Mouse (Mus musculus) intestine, postnatal 0 days (tissue): Measurements from ENCODE around the gene Tbxa2r. TPM values are rescaled to one million over a fixed set of nuclear protein-coding genes. Genes with fewer than 3 reads are reported as not detected.

Experiments
- ATAC-seq: fragments of 200-750 bp; cut with Nextera tagmentation; 2 replicates; pipeline ENCODE4 v1.8.0; 2017; ENCODE audit warnings: mild to moderate bottlenecking, moderate TSS enrichment, moderate library complexity
- H3K27ac ChIP-seq: fragments of 300-500 bp; sonication (generic); 2 replicates; pipeline ENCODE4 v1.5.1; 2014; ENCODE audit warnings: mild to moderate bottlenecking, low read depth, low read length, moderate library complexity
- H3K27me3 ChIP-seq: fragments of 300-500 bp; sonication (generic); replicated peaks from 2 replicates; pipeline ENCODE4 v1.6.1; 2014; ENCODE audit warnings: low read length, mixed read lengths; ENCODE audit not compliant: control insufficient read depth, insufficient read depth
- H3K36me3 ChIP-seq: fragments of 300-500 bp; sonication (generic); 2 replicates; pipeline ENCODE4 v1.6.1; 2014; ENCODE audit warnings: mild to moderate bottlenecking, moderate library complexity; ENCODE audit not compliant: control insufficient read depth, insufficient read depth
- H3K4me1 ChIP-seq: fragments of 300-500 bp; sonication (generic); replicated peaks from 2 replicates; pipeline ENCODE4 v1.6.1; 2014; ENCODE audit warnings: antibody characterized with exemption, low read length, mixed read lengths; ENCODE audit not compliant: control insufficient read depth, insufficient read depth
- H3K4me2 ChIP-seq: fragments of 300-500 bp; sonication (generic); replicated peaks from 2 replicates; pipeline ENCODE4 v1.6.1; 2014; ENCODE audit warnings: low read depth, mild to moderate bottlenecking, moderate library complexity
- H3K4me3 ChIP-seq: fragments of 300-500 bp; sonication (generic); 2 replicates; pipeline ENCODE4 v1.5.1; 2014; ENCODE audit warnings: low read depth, low read length
- H3K9ac ChIP-seq: fragments of 300-500 bp; sonication (generic); 2 replicates; pipeline ENCODE4 v1.6.1; 2014; ENCODE audit warnings: mild to moderate bottlenecking, low read depth, low read length
- H3K9me3 ChIP-seq: fragments of 300-500 bp; sonication (generic); 2 replicates; pipeline ENCODE4 v1.6.1; 2016; ENCODE audit warnings: mixed run types; ENCODE audit not compliant: control insufficient read depth
- CTCF ChIP-seq: sonication (generic); IDR thresholded peaks from 2 replicates; pipeline ENCODE4 v1.5.1; 2016; ENCODE audit warnings: low read depth, mild to moderate bottlenecking, control low read depth, antibody characterized with exemption, moderate library complexity
- WGBS: fragments of 180-500 bp; shearing (Covaris S2); extraction: QIAGEN DNeasy Blood & Tissue Kit; methylation state at CpG from one replicate; pipeline ENCODE4 v1.1.7; 2014; 5-methylcytosine and 5-hydroxymethylcytosine counted together
- polyA plus RNA-seq: library from polyadenylated mRNA; unstranded; fragments of >200 nt; fragmentation: Nextera tagmentation; extraction: Ambion mirVana; gene quantifications from 2 replicates; pipeline ENCODE4 v1.2.1, GENCODE M21; 2015

Gene Tbxa2r
- polyA plus RNA-seq, 1 experiment from 2014 or later, result 9.8 TPM

DNA sequence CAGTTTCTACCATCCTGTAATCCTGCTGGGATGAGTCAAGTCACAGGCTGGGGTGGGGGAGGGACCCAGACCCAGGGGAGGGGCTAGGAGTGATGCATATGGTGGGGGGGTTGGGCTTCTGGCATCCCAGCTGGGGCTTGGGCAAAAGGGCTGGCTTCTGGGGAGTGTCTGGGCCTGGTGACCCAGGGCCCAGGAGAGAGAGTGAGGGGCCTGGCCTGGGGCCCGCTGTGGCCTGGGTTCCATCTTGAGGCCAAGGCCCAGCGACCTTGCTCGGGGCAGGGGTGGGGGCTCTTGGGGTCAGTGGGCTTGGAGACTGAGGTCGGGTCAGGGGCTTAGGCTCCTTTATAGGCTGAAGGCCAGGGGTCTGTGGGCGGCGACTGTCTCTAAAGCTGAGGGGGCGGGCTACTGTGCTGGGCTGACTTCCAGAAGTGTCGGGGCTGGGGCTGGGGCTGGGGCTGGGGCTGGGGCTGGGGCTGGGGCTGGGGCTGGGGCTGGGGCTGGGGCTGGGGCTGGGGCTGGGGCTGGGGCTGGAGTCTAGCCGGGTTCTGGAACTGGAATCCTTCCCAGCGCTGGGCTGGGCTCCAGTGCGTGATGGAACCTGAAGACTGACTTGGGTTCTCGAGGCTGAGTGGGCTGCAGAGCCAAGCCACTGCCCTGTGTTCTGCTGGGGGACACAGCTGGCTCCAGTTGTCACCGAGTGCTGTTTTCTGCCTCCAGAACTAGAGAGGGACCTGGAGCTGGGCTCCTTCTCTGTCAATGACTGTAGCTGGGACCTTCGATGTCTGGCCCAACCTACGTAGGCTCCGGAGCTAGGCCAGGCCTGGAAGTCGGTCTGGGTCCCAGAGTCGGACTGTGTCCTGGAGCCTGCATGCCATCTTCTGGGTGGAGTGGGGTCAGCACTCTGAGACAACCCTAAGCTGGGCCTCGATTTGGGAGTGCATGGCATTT lies 7.1 kb downstream of the Tbxa2r start:
- no peak overlapping the region for H3K4me3 ChIP-seq
- TF ChIP-seq CTCF, result peak; percentile 40
- 53% methylated on average over 18 of the region's 19 CpGs for WGBS
- H3K9ac ChIP-seq, result no peak overlapping the region
- H3K9me3 ChIP-seq, result no peaks in the 10 kb centered on the region
- peaks cover 14% of the 10 kb centered on the region for H3K27me3 ChIP-seq
- ATAC-seq, result no peak; the same call in 1 of the 2 replicates
- peak overlapping the region; percentile 28; the same call in 1 of the 2 replicates for H3K27ac ChIP-seq
- H3K4me2 ChIP-seq, result no peak overlapping the region
- H3K36me3 ChIP-seq, result no peaks in the 10 kb centered on the region
- 0 out of 2 replicates have a peak, but pooled peaks cover under 1% of the 10 kb centered on the region for H3K4me1 ChIP-seq

DNA sequence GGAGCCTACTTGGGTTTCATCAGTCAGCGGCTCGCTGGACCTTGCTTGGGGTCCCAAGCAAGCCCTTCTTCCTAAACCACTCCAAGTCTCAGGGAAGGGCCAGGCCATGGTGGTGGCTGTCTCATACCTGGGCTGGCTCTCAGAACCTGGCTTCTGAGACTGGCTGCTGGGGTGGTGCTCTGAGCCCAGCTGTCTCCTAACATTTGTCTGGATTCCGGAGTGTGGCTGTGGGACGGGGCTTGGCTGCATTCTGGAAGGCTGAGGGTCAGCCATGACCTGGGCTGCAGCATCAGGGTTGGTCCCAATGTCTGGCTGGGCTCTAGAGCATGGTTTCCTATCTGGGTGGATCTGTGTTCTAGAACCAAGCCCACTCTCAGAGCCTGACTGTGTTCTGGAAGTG lies 8.0 kb downstream of the Tbxa2r start:
- no peak overlapping the region; the same call in 1 of the 2 replicates for H3K27ac ChIP-seq
- no peak overlapping the region for H3K9ac ChIP-seq
- ATAC-seq, result no peak
- no peak overlapping the region for H3K4me2 ChIP-seq
- 90% methylated on average over 4 of the region's 4 CpGs for WGBS
- H3K27me3 ChIP-seq, result peaks cover 14% of the 10 kb centered on the region
- 0 out of 2 replicates have a peak, but pooled peaks cover 2% of the 10 kb centered on the region for H3K4me1 ChIP-seq
- H3K9me3 ChIP-seq, result no peaks in the 10 kb centered on the region
- no peak for TF ChIP-seq CTCF
- no peak overlapping the region for H3K4me3 ChIP-seq
- no peaks in the 10 kb centered on the region for H3K36me3 ChIP-seq

DNA sequence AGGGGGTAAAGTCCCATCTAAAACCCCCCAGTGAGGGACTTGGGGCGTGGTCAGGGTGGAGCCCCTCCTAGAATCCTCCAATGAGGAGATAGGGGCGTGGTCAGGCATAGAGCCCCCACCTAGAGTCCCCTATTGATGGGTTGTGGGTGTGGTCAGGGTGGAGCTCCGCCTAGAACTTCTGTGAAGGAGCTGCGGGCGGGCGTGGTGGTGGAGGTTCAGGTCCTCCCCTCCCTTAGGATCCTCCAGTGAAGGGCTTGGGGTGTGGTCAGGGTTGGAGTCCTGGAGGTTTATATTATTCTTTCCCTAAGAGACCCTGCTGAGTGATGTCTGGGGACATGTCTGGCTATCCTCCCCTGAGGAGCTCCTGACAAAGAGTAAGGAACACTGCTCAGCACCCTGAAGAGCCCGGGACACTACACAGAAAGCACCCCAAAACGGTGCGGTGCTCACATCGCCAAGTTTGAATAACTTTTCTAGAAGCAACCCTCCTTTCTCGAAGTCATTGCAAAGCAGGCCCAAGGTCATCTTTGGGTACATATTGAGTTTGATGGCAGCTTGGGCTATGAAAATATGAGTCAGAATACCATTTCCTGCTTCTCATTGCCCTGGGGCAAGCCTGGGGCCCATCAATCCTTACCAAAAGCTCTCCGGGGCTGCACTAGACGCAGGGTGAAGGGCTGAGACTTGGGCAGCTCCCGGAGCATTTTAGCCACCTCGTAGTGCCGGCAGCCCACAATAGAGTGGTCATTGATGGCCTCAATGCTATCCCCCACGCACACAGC lies 12.2 kb downstream of the Tbxa2r start:
- Histone ChIP-seq H3K4me2 (no peak overlapping the region), H3K27me3 (peaks cover 14% of the 10 kb centered on the region), H3K4me3 (no peak overlapping the region), H3K4me1 (0 out of 2 replicates have a peak, but pooled peaks cover 2% of the 10 kb centered on the region), H3K27ac (no peak overlapping the region), H3K36me3 (no peaks in the 10 kb centered on the region), H3K9ac (no peak overlapping the region), H3K9me3 (no peaks in the 10 kb centered on the region)
- no peak for ATAC-seq
- TF ChIP-seq CTCF, result no peak
- WGBS, result 41% methylated on average over 17 of the region's 17 CpGs

DNA sequence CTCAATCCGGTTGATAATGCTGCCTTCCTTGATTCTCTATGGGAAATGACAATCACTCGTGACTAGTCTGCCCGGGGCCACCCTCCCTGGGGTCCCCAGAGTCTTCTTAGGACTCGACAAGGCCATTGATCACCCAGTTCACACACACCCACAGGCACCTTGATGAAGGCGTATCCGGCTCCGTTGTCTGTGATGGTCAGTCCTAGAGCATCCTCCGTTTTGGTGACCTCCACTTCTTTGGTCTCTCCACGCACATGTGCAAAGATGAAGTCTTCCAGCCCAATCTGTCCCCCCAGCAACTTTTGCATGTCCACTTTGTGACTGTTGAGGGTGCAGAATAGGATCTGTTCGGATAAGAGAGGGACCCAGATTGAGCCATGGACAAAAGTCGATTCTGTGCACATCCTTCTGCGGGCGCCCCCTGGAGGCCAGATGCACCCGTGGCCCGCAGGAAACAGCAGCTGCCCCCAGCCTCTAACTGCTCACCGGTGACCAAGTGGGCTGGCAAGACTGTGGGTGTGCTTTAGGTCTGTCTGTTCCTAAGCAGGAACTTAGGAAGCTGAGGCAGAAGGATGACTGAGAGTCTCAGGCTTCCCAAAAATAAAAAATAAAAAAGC lies 12.9 kb downstream of the Tbxa2r start:
- no peak overlapping the region for H3K4me2 ChIP-seq
- H3K9ac ChIP-seq, result no peak overlapping the region
- H3K4me3 ChIP-seq, result no peak overlapping the region
- 0 out of 2 replicates have a peak, but pooled peaks cover 2% of the 10 kb centered on the region for H3K4me1 ChIP-seq
- 37% methylated on average over 16 of the region's 16 CpGs for WGBS
- no peak for ATAC-seq
- no peak overlapping the region for H3K27ac ChIP-seq
- H3K9me3 ChIP-seq, result no peaks in the 10 kb centered on the region
- H3K36me3 ChIP-seq, result no peaks in the 10 kb centered on the region
- H3K27me3 ChIP-seq, result peaks cover 14% of the 10 kb centered on the region
- peak; percentile 89 for TF ChIP-seq CTCF

DNA sequence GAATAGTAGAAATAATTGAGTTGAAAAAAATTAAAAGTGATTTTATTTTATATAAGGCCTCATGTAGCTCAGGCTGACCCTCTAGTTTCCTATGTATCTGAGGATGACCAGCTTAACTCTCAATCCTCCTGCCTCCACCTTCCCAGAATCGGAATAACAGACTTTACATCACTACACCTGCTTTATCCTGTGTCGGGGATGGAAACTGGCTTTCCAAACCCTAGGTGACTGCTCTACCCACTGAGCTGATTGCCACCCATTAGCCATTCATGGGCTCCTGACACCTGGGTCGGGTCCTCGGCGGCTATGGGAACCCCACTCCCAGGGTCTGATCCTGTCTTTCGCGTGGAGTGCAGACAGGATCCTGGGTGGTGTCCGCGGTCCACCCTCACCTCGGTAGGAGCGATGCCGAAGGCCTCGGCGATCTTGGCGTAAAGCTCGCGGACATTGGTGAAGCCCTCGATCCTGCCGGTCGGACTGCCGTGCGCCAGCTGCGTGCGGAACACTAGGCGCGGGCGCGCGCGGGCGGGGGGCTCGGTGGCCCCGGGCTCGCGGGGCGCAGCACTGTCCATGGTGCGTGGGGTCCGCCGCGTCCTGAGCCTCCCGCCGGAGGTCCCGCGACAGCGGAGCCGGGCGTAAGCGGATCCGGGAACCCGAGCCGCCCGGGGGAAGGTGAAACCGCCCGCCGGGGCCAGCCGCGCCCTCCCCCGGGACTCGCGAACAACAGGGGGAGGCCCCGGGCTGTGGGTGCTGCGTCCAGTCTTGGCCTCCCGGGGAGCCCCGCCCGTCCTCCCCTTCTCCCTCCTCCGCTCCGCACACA lies 14.4 kb downstream of the Tbxa2r start, which contains the start of gene Gipc3:
Gipc3 (minus strand) TSS at position 581 of the 820 bp plus-strand sequence.
- no peak within 1 kb of the TSS for H3K27ac ChIP-seq
- H3K9ac ChIP-seq, result peak within 1 kb of the TSS; percentile 59
- H3K9me3 ChIP-seq, result no peaks in the 10 kb centered on the region
- H3K4me1 ChIP-seq, result 0 out of 2 replicates have a peak, but pooled peaks cover 2% of the 10 kb centered on the region
- H3K27me3 ChIP-seq, result peaks cover 14% of the 10 kb centered on the region
- no peak for ATAC-seq
- H3K4me3 ChIP-seq, result peak within 1 kb of the TSS; percentile 53
- H3K36me3 ChIP-seq, result peaks cover 5% of the 10 kb centered on the region; the same call in 1 of the 2 replicates
- 5% methylated on average over 51 of the region's 67 CpGs for WGBS
- 0 out of 2 replicates have a peak, but pooled peaks have one; percentile 1 for TF ChIP-seq CTCF
- peak within 1 kb of the TSS; percentile 94 for H3K4me2 ChIP-seq
